Mouse (Mus musculus) liver, embryonic 12.5 days (tissue): Measurements from ENCODE around the gene Lpin2. TPM values are rescaled to one million over a fixed set of nuclear protein-coding genes. Genes with fewer than 3 reads are reported as not detected.

ENCODE experiments used
- ATAC-seq: fragments of 200-750 bp; cut with Nextera tagmentation; 2 replicates; pipeline ENCODE4 v1.8.0; 2017; ENCODE audit warnings: moderate number of reproducible peaks, mild to moderate bottlenecking, moderate library complexity
- H3K27ac ChIP-seq: fragments of 300-500 bp; sonication (generic); 2 replicates; pipeline ENCODE4 v1.5.1; 2016; ENCODE audit warnings: mild to moderate bottlenecking
- H3K27me3 ChIP-seq: fragments of 300-500 bp; sonication (generic); replicated peaks from 2 replicates; pipeline ENCODE4 v1.6.1; 2016; ENCODE audit warnings: mild to moderate bottlenecking, moderate library complexity
- H3K36me3 ChIP-seq: fragments of 300-500 bp; sonication (generic); 2 replicates; pipeline ENCODE4 v1.6.1; 2016; ENCODE audit warnings: mild to moderate bottlenecking, moderate library complexity
- H3K4me1 ChIP-seq: fragments of 300-500 bp; sonication (generic); 2 replicates; pipeline ENCODE4 v1.6.1; 2016
- H3K4me2 ChIP-seq: fragments of 300-500 bp; sonication (generic); 2 replicates; pipeline ENCODE4 v1.6.1; 2016; ENCODE audit warnings: mild to moderate bottlenecking, moderate library complexity
- H3K4me3 ChIP-seq: fragments of 300-500 bp; sonication (generic); 2 replicates; pipeline ENCODE4 v1.5.1; 2016; ENCODE audit warnings: mild to moderate bottlenecking, moderate library complexity
- H3K9ac ChIP-seq: fragments of 300-500 bp; sonication (generic); 2 replicates; pipeline ENCODE4 v1.6.1; 2016; ENCODE audit warnings: mild to moderate bottlenecking, moderate library complexity
- H3K9me3 ChIP-seq: fragments of 300-500 bp; sonication (generic); replicated peaks from 2 replicates; pipeline ENCODE4 v1.6.1; 2016; ENCODE audit warnings: mild to moderate bottlenecking, moderate library complexity
- WGBS: fragments of 180-500 bp; shearing (Covaris S2); methylation state at CpG from one replicate; pipeline ENCODE4 v1.1.7; 2016; ENCODE audit not compliant: insufficient replicate concordance; 5-methylcytosine and 5-hydroxymethylcytosine counted together
- polyA plus RNA-seq: library from polyadenylated mRNA; unstranded; fragments of >200 nt; fragmentation: Nextera tagmentation; extraction: Ambion mirVana; gene quantifications from 2 replicates; pipeline ENCODE4 v1.2.1, GENCODE M21; 2016

Lpin2 gene
- polyA plus RNA-seq, 1 experiment from 2014 or later = 40.1 TPM

GRCm38 (mm10) chr17:71193019-71193418 lies 10.7 kb downstream of the Lpin2 start:
- WGBS = 100% methylated on average over 1 of the region's 1 CpGs
- Histone ChIP-seq H3K4me1 (peaks cover 94% of the 10 kb centered on the region), H3K27ac (peak overlapping the region; percentile 70), H3K9me3 (no peaks in the 10 kb centered on the region), H3K27me3 (no peaks in the 10 kb centered on the region), H3K4me2 (no peak overlapping the region), H3K36me3 (peaks cover 10% of the 10 kb centered on the region), H3K9ac (no peak overlapping the region), H3K4me3 (no peak overlapping the region)
- no peak for ATAC-seq

DNA sequence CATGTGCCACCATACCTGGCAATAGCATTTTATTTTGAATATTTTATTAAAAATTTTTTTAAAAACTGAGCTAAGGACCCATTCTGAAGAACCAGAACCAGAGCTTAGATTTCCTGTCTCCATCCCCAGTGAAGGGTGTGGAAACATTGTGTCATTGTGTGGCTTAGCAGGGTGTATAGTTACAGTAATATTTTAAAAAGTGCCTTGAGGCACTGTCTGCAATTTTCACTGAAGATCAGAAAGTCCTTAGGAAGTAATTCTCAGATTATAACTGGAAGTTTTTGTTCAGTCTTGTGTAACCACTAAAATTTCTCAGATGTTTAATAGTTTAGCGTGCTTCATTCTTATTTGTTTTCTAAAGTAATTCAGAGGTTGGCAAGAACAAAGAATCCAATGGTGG lies 11.1 kb downstream of the Lpin2 start:
- H3K4me1 ChIP-seq = peaks cover 96% of the 10 kb centered on the region
- H3K36me3 ChIP-seq = peaks cover 12% of the 10 kb centered on the region

DNA sequence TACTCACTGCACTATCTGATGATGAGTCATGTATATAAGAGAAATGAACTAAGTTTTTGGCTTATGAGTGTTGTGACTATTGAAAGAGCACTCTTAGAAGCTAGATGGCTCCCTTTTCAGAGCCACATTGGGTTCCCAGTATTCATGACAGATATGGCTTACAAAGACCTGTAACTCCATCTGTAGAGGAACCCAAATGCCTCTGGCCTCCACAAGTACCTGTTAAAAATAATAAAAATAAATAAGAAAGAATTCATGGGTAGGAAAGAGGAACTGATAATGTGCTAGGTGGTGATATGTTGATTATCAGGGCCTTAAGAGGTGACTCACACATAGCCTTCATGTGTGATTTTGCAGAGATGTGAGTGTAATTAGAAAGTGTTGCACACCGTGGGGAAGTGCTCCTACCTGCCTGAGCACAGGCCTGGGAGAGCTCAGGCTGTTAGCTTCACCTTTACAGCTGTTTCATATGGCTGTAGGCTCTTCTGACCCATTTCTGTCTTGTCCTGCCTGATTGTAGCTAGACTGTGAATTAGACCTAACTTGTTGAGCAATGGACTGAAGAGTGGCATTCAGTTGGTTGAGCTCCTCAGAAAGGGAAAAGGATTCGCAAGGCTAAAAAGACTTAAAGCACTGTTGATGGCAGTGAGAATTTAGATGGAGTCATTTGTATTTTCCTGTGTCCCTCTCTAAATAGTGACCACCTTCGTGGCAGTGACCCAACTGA lies 12.7 kb downstream of the Lpin2 start:
- Histone ChIP-seq H3K36me3 (peaks cover 14% of the 10 kb centered on the region), H3K9ac (peak overlapping the region; percentile 29; the same call in 1 of the 2 replicates), H3K9me3 (no peaks in the 10 kb centered on the region), H3K4me3 (no peak overlapping the region), H3K27me3 (no peaks in the 10 kb centered on the region), H3K27ac (peak overlapping the region; percentile 70), H3K4me1 (peaks cover 93% of the 10 kb centered on the region), H3K4me2 (peak overlapping the region; percentile 34)
- ATAC-seq = peak; percentile 25; the same call in 1 of the 2 replicates
- 54% methylated on average over 3 of the region's 3 CpGs for WGBS

More for the DNA sequence above, 11.1 kb downstream of the Lpin2 start:
- 88% methylated on average over 1 of the region's 1 CpGs for WGBS
- Histone ChIP-seq H3K9me3 (no peaks in the 10 kb centered on the region), H3K27me3 (no peaks in the 10 kb centered on the region), H3K9ac (no peak overlapping the region), H3K27ac (peak overlapping the region; percentile 70), H3K4me2 (no peak overlapping the region), H3K4me3 (no peak overlapping the region)
- no peak for ATAC-seq

- H3K27ac ChIP-seq = peak overlapping the region; percentile 70
- WGBS = 38% methylated on average over 10 of the region's 10 CpGs
Observed at GRCm38 (mm10) chr17:71195633-71196391, 13.5 kb downstream of the Lpin2 start.

GRCm38 (mm10) chr17:71196415-71196814 lies 14.1 kb downstream of the Lpin2 start:
- Histone ChIP-seq H3K9me3 (no peaks in the 10 kb centered on the region), H3K4me3 (no peak overlapping the region), H3K9ac (no peak overlapping the region), H3K4me1 (peaks cover 88% of the 10 kb centered on the region), H3K36me3 (peaks cover 22% of the 10 kb centered on the region), H3K27me3 (no peaks in the 10 kb centered on the region), H3K27ac (0 out of 2 replicates have a peak overlapping the region, but pooled peaks have one; percentile 16), H3K4me2 (no peak overlapping the region)
- 45% methylated on average over 3 of the region's 3 CpGs for whole genome bisulfite sequencing
- no peak for ATAC-seq

More at GRCm38 (mm10) chr17:71195633-71196391, 13.5 kb downstream of the Lpin2 start:
- ATAC-seq = peak; percentile 38; the same call in 1 of the 2 replicates
- Histone ChIP-seq H3K36me3 (peaks cover 21% of the 10 kb centered on the region), H3K27me3 (no peaks in the 10 kb centered on the region), H3K4me1 (peaks cover 93% of the 10 kb centered on the region), H3K4me3 (no peak overlapping the region), H3K9me3 (no peaks in the 10 kb centered on the region), H3K4me2 (peak overlapping the region; percentile 34), H3K9ac (peak overlapping the region; percentile 19; the same call in 1 of the 2 replicates)

DNA sequence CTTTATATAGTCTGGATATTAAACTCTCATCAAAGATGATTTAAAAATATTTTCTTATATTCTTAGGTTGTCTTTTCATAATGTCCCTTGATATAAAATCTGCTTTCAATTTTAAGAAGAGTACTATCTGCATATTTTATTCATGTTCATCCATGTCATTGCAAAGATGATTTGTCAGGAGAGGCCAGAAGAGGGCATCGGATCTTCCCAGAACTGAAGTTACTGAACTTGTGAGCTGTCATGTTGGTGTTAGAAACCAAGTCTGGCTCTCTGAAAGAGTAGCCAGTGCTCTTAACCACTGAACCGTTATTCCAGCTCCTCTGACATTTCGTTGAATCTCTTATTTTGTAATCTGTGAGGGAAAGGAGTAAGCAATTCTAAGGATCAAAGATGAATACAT lies 17.0 kb downstream of the Lpin2 start:
- H3K27ac ChIP-seq = no peak overlapping the region
- H3K27me3 ChIP-seq = no peaks in the 10 kb centered on the region
- H3K36me3 ChIP-seq = peaks cover 30% of the 10 kb centered on the region
- no peaks in the 10 kb centered on the region for H3K9me3 ChIP-seq
- H3K4me1 ChIP-seq = peaks cover 83% of the 10 kb centered on the region
- 71% methylated on average over 3 of the region's 3 CpGs for WGBS
- ATAC-seq = no peak
- H3K4me3 ChIP-seq = no peak overlapping the region
- no peak overlapping the region for H3K9ac ChIP-seq
- H3K4me2 ChIP-seq = no peak overlapping the region

DNA sequence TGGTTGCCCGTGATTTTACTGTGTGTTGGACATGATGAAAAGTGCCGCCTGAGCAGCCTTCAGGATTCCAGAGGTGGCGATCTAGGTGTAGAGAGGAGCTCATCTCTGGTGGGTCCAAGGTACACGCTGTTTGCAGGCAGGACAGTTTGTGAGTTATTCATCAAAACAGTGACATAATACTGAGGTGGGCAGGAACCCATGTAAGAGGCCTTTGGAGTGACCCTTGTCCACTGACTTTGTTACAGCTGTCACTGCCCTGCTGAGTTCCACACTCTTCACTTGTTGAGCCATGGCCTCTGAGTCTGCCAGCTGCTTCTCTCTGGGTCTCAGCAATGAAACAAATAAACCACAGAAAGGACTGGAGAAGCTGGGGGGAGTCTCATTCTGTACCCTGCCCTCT lies 19.8 kb downstream of the Lpin2 start:
- Histone ChIP-seq H3K36me3 (peaks cover 32% of the 10 kb centered on the region), H3K4me3 (no peak overlapping the region), H3K27ac (peak overlapping the region; percentile 59), H3K27me3 (no peaks in the 10 kb centered on the region), H3K4me2 (no peak overlapping the region), H3K9ac (no peak overlapping the region), H3K9me3 (no peaks in the 10 kb centered on the region), H3K4me1 (peaks cover 81% of the 10 kb centered on the region)
- ATAC-seq = no peak
- 80% methylated on average over 4 of the region's 4 CpGs for WGBS

DNA sequence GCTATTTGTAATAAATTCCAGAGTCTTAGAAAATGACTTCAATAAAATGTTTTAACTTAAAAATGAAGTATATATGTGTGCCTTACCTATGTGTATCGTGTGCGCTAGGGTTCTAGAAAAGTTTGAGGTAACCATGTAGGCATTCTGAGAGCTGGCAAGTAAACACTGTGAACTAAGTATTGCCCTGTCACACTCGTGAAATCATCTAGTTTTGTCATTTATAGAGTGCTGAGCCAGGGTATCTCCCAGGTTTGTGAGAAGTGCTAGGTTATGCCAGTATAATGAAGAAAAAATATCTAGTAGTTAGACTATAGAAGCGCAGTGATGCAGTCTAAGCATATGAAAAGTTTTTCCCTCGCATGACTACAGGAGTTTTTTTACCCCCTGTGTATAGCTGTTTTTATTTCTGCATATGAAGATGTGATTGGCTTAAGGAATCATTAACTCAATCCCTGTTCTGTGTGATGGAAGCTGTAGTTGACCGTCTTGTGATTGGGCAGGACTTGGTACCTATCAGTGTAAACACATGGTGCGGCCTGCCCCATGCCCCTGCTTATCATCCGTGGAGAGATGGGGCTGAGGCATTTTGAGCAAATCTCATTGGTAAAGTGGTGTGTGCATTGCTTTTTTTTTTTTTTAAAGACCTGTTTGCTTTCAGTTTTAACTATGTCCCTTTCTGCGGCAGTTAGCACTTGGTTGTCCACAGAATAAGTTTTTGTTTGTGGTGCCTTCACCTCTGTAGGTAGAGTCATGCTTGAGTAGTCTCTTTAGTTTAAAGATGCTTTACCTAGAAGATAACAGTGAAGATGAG lies 21.8 kb downstream of the Lpin2 start:
- Histone ChIP-seq H3K27ac (peak overlapping the region; percentile 86), H3K9ac (peak overlapping the region; percentile 51)

DNA sequence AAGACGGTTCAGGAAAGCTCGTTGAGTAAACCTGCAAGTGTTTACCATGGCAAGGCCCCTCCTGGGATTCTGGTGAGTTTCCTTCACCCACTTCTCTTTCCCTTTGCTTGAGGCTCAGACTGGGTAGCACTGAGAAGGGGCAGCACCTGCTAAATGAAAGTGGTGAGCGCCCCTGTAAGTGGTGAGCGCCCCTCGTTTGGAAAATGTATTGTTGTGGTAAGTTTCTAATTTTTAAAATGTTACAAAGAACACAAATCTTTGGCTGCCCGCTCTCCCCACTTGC lies 22.4 kb downstream of the Lpin2 start:
- peak overlapping the region; percentile 86 for H3K27ac ChIP-seq

More for the DNA sequence above, 21.8 kb downstream of the Lpin2 start:
- H3K4me3 ChIP-seq = peak overlapping the region; percentile 52
- H3K27me3 ChIP-seq = no peaks in the 10 kb centered on the region
- WGBS = 48% methylated on average over 9 of the region's 9 CpGs
- H3K4me1 ChIP-seq = peaks cover 87% of the 10 kb centered on the region
- peak; percentile 96 for ATAC-seq
- peaks cover 38% of the 10 kb centered on the region for H3K36me3 ChIP-seq
- H3K9me3 ChIP-seq = no peaks in the 10 kb centered on the region
- peak overlapping the region; percentile 69 for H3K4me2 ChIP-seq

DNA sequence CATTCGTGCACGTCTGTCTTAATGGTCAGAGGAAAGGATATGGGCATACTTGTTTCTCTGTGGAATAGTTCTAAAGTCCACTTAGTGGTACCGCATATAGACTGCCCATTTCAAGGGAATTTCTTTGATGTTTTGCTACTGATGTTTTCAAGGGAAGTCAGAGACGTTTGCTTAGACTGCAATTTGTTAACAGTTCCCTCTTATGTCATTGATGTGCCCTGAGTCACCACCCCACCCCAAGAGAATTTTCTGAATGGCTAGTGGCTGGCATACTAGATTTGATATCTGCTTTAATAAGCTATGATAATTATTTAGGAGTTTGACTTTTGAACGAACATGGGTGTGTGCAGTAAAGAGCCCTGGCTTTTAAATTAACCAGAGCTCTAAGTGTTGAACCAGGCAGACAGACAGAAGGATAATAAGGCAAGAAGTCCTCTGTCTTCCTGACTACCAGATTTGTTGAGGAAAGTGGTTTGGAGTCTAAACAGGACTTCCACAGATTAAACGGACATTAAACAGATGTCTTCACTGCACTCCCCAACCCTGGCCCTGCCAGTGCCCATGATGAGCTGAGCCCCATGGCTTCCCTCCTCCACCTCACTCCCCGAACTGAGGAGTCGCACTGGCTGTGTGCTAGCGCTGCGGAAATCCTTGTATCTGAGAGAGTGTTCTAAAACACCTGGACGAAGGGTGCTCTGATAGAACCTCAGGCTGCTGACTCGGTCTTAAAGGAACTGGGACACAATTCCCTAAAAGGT lies 24.0 kb downstream of the Lpin2 start:
- H3K9ac ChIP-seq = peak overlapping the region; percentile 46; the same call in 1 of the 2 replicates

More for the DNA sequence above, 22.4 kb downstream of the Lpin2 start:
- WGBS = 65% methylated on average over 6 of the region's 6 CpGs
- Histone ChIP-seq H3K4me3 (peak overlapping the region; percentile 52), H3K9ac (peak overlapping the region; percentile 51), H3K36me3 (peaks cover 38% of the 10 kb centered on the region), H3K4me2 (peak overlapping the region; percentile 69), H3K4me1 (peaks cover 87% of the 10 kb centered on the region), H3K27me3 (no peaks in the 10 kb centered on the region), H3K9me3 (no peaks in the 10 kb centered on the region)
- peak; percentile 16; the same call in 1 of the 2 replicates for ATAC-seq

DNA sequence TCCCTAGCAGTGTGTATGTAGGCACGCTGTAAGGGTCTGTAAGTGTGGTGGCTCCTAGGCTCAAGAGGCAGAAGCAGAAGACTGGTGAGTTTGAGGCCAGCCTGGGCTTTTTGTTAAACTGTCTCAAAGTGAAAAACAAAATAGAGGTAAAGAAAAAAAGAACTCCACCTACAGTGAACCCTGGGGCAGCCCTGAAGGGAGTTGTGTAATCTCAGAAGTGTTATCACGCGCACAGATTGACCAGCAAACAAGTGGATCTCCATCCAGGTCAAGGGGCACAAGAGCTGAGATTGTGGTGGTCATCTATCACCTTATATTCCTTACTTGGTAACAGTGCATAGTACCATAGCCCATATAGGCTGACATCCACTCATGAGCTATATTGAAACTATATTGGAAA lies 24.9 kb downstream of the Lpin2 start:
- Histone ChIP-seq H3K27me3 (no peaks in the 10 kb centered on the region), H3K36me3 (peaks cover 24% of the 10 kb centered on the region), H3K9ac (no peak overlapping the region), H3K4me1 (peaks cover 94% of the 10 kb centered on the region), H3K4me3 (0 out of 2 replicates have a peak overlapping the region, but pooled peaks have one; percentile 52), H3K9me3 (no peaks in the 10 kb centered on the region), H3K4me2 (peak overlapping the region; percentile 69), H3K27ac (peak overlapping the region; percentile 66)
- no peak for ATAC-seq
- WGBS = 88% methylated on average over 3 of the region's 3 CpGs

More for the DNA sequence above, 24.0 kb downstream of the Lpin2 start:
- Histone ChIP-seq H3K27me3 (no peaks in the 10 kb centered on the region), H3K9me3 (no peaks in the 10 kb centered on the region), H3K4me3 (peak overlapping the region; percentile 52), H3K27ac (peak overlapping the region; percentile 49; the same call in 1 of the 2 replicates), H3K4me1 (peaks cover 92% of the 10 kb centered on the region), H3K36me3 (peaks cover 29% of the 10 kb centered on the region), H3K4me2 (peak overlapping the region; percentile 69)
- 70% methylated on average over 12 of the region's 12 CpGs for WGBS
- ATAC-seq = no peak
